Comparison of ENCODE assay signal across 16 mouse cellular contexts in genomic region chr7:98848899-98849640, GRCm38 (mm10). TPM values are rescaled to one million over a fixed set of nuclear protein-coding genes. Genes with fewer than 3 reads are reported as not detected.
A peak's percentile ranks its signal among the peaks of the same experiment; 100 is the strongest.
DNase-seq lines count a peak whose midpoint lies in the region; ATAC-seq lines count a peak whose summit lies in the region.
"Had no signal": no experiment of that assay in that cellular context is flagged by ENCODE, and none has a peak within 500 bp of the region (broad histone marks: within the 10 kb centered on the region; RNA-seq: fewer than 3 reads in every experiment).

No protein-coding gene starts in this region.

- H3K4me2 ChIP-seq in liver, embryonic 11.5 days = no peak overlapping the region
- H3K4me2 ChIP-seq: embryonic facial prominence, embryonic 12.5 days; heart, embryonic 12.5 days; hindbrain, embryonic 12.5 days; kidney, embryonic 15.5 days; limb, embryonic 12.5 days; midbrain, embryonic 11.5 days had no signal

- 48% methylated on average over 8 of the region's 8 CpGs for WGBS in liver, embryonic 11.5 days

- H3K4me3 ChIP-seq in liver, embryonic 11.5 days (ENCODE audit: low read depth, low read length) = no peak overlapping the region
- H3K4me3 ChIP-seq: embryonic facial prominence, embryonic 12.5 days; forebrain, embryonic 10.5 days; heart, embryonic 12.5 days; hindbrain, embryonic 12.5 days; kidney, embryonic 15.5 days; limb, embryonic 12.5 days had no signal

- H3K27ac ChIP-seq in liver, embryonic 11.5 days (ENCODE audit: low read depth, low read length) = peak overlapping the region; percentile 11; the same call in 1 of the 2 replicates
- H3K27ac ChIP-seq: embryonic facial prominence, embryonic 12.5 days; forebrain, embryonic 10.5 days; hindbrain, embryonic 12.5 days; kidney, embryonic 15.5 days had no signal

- ATAC-seq in liver, embryonic 11.5 days (replicated peaks; ENCODE audit: low FRiP score) = peak; percentile 46; the same call in 1 of the 2 replicates

- H3K27me3 ChIP-seq in liver, embryonic 11.5 days (replicated peaks; ENCODE audit: control insufficient read depth, insufficient read depth, low read length) = peaks cover 5% of the 10 kb centered on the region; the same call in 1 of the 2 replicates
- H3K27me3 ChIP-seq: heart, embryonic 12.5 days had no signal

- no peaks in the 10 kb centered on the region for H3K9me3 ChIP-seq in liver, embryonic 11.5 days (ENCODE audit: control insufficient read depth, low read length)
- H3K9me3 ChIP-seq: embryonic facial prominence, embryonic 12.5 days; forebrain, embryonic 10.5 days; heart, embryonic 12.5 days; hindbrain, embryonic 12.5 days; kidney, embryonic 15.5 days; limb, embryonic 12.5 days had no signal

- peak; percentile 58 for DNase-seq in kidney, postnatal 10 days
- no peak for DNase-seq in kidney, adult 9 months
- peak; percentile 13 for DNase-seq in NIH3T3 (ENCODE audit: low read depth)
- no peak for DNase-seq in liver, embryonic 11.5 days (ENCODE audit: low spot score)
- peak; percentile 27 for DNase-seq in lung, postnatal 36 days
- DNase-seq in spleen, postnatal 36 days (ENCODE audit: low spot score in 2 of 2) = no peak
- DNase-seq in ovary, postnatal 10 days (ENCODE audit: low spot score) = no peak
- DNase-seq in thymus, postnatal 4 days = no peak
- DNase-seq: adrenal gland, adult 8-10 months had no signal

- H3K4me1 ChIP-seq in liver, embryonic 11.5 days (replicated peaks; ENCODE audit: control insufficient read depth, insufficient read depth, low read length) = peaks cover 9% of the 10 kb centered on the region

- H3K9ac ChIP-seq in liver, embryonic 11.5 days (ENCODE audit: low read depth, low read length) = no peak overlapping the region
- H3K9ac ChIP-seq: embryonic facial prominence, embryonic 12.5 days; heart, embryonic 12.5 days; hindbrain, embryonic 12.5 days; kidney, embryonic 15.5 days; limb, embryonic 12.5 days had no signal

- peaks cover 5% of the 10 kb centered on the region; the same call in 1 of the 2 replicates for H3K36me3 ChIP-seq in liver, embryonic 11.5 days (ENCODE audit: control insufficient read depth, insufficient read depth, low read length)
- H3K36me3 ChIP-seq: forebrain, embryonic 10.5 days; hindbrain, embryonic 12.5 days had no signal

RNA-seq across cellular contexts. Expression of gene Wnt11, which starts 14.2 kb away (rescaled TPM):
- polyA plus RNA-seq in liver, embryonic 11.5 days (2014; fragmentation: Nextera tagmentation; extraction: Ambion mirVana) = 7.5 and 8.0 TPM in 2 replicates

Comparison
In these comparisons a context has a peak if more than half of its experiments do, and no peak if none do; other contexts are left out.
1. DNase-seq: peak in kidney, postnatal 10 days (single experiment), NIH3T3 (single experiment) and lung, postnatal 36 days (single experiment); none in kidney, adult 9 months (single experiment), liver, embryonic 11.5 days (single experiment), spleen, postnatal 36 days (0 of 2), ovary, postnatal 10 days (single experiment) and thymus, postnatal 4 days (single experiment).